Mouse (Mus musculus) kidney, postnatal 14 days (tissue): ENCODE measurements around the gene Xdh.
A peak's percentile ranks its signal among the peaks of the same experiment; 100 is the strongest.

Experiments
- DNase-seq: peaks from one replicate; pipeline ENCODE4 v3.0.0; 2022; ENCODE audit warnings: mixed read lengths

The Xdh gene

GRCm38 (mm10) chr17:73950062-73950735 lies at the start of gene Xdh:
Gene Xdh (minus strand): TSS chr17:73950196.
- peak; percentile 81 for DNase-seq

DNA sequence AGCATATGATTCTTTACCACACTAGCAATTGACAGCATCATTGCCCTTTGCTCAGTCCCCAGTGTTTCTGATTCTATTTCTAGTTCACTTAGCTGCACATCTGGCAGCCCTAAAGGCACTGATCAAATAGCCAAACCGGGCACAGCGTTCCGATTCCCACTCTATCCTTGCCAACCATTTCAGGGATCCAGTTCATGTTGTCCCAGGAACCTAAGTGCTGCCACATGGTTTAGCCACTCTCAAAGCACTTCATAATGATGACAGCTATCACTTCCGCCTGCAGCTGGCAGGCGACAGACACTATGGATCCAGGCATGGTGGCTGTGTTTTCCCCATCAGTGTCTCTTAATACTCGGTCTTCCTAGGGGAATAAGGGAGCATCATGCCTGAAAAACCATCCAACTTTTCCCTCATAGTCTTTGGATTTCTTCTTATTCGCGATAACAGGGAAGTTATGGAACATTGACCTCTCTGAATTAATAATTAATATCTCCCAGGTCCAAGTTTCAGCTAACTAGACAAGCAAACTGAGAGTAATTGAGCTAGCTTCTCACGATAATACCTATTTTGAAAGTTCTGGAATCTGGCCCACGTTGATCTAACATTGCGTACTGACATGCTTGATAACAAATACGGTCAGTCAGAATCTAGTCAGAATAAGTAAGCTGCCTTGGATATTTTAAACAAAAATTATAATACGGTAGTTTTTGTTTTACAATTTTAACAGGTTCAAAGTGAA lies 46.1 kb upstream of the Xdh start:
- DNase-seq: no peak

DNA sequence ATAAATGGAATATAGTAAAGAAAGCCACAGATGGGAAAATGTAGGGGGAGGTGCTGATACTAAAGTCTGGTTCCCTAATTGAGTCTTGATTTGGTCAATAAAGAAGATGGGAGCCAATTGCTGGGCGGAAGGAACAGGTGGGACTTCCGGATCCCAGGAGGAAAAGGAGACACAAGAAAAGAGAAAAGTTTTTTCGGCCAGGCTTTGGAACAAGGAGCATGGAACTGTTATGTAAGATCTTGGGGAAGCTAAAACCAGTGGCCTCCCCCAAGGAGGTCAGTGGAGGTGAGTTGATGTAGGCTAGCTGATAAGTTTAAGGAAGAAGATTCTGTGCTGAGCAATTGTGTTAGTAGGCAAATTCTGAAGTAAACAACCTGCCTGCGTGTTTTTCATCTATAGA lies 41.3 kb upstream of the Xdh start:
- DNase-seq: no peak

DNA sequence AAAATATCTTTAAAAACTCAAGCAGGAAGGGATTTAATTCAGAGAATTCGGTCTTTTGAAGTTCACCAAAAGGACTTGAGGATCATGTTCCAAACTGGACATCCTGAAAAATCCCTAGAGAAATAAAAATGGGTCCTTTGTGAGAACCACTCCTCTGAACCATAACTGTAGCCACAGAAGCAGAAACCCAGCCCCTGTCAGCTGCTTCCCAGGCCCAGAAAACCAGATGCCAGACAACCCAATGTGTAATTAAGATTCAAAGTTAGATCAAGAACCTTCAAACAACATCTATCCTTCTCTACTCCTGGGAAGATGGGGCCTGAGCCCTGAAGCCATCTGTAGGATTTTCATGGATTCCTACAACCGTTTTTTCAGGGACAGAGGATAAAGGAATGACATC lies 36.6 kb upstream of the Xdh start:
- DNase-seq: no peak

DNA sequence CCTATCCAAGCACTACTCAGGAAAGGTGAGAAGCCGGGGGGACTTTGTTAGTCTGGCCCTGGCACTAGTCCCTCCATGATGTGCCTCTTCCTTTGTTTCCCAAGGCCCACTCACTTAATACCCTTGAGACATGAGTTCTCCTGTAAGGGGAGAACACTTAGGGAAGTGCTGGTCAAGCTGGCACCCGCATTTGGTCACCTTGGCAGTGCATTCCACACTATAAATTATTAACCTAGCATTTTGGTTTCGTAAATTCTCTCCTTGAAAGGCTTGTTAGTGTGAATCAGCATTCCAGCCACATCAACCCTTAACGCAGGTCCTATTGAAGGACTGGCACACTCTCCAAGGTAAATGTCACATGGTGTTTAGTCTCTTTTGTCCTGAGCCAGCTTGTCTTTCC lies 35.9 kb upstream of the Xdh start:
- peak; percentile 63 for DNase-seq

GRCm38 (mm10) chr17:73984508-73984907 lies 34.5 kb upstream of the Xdh start:
- DNase-seq: peak; percentile 13

- DNase-seq: no peak
These were observed 32.9 kb upstream of the Xdh start for GRCm38 (mm10) chr17:73982871-73983270.

DNA sequence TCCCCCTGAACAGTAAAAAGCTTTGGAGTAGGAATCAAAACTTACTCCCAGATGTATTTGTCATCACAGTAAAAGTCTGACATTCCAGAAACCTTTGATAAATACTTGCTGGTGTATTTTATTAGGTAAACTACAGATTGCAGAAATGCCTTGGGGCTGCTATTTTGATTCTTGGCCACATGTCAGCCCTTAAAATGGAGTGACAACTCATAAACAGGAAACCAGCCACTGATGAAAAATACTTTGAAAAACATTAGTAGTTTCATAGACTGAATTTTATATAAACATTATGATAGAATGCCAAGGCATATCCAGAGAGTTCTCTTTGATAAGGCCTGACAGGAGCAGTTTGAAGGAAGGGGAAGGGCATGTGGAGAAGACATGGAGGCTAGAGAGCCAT lies 26.1 kb upstream of the Xdh start:
- DNase-seq: no peak

- no peak for DNase-seq
These were observed 22.7 kb upstream of the Xdh start for GRCm38 (mm10) chr17:73972648-73973047.

- no peak for DNase-seq
These were observed 21.3 kb upstream of the Xdh start for GRCm38 (mm10) chr17:73971291-73971690.

DNA sequence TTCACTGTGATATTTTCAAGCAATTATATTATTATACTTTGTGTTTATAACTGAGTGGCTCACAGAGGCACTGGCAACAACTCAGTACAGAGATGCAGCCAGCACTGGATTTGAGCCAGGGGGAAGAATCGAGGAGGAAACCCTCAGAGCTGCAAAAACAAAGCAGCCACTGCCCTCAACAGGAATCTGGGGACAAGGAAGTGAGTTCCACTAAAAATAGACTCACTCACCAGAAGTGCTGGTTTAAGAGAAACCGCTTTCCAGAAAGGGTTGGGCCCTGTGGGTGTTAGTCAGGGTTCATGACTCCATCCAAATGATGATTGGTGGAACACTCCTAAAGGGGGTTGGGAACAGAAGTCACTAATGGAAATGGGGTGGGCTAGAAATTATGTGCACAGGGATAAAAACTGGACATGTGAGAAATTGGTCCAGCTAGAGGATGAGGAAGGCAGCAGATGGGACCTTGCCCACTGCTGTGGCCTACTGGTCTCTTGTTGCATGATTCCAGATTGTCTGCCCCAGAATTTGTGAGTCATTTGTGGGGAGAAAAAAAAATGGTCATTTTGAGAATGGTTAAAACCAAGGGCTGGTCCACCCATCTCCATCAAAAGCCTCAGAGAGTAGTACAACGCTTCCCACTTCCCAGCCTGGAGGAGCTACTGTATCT lies 20.5 kb upstream of the Xdh start:
- DNase-seq: peak; percentile 80

DNA sequence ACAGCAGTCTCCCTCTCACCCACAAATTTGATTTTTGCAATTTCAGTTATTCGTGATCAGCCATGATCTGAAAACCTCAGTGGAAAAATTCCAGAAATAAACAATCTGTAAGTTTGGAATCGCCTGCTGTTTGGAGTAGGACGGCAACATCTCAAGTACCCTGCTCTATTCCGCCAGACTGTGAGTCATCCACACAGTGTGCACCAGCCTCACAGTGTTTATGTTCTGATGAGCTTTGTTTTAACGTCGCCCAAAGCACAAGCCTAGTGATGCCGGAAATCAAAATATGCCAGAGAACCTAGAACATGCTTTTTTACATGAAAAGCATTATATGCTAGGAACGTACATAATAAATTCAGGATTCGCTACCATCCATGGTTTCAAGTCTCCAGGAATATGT lies 14.9 kb upstream of the Xdh start:
- no peak for DNase-seq

GRCm38 (mm10) chr17:73962628-73963043 lies 12.6 kb upstream of the Xdh start:
- peak; percentile 68 for DNase-seq

DNA sequence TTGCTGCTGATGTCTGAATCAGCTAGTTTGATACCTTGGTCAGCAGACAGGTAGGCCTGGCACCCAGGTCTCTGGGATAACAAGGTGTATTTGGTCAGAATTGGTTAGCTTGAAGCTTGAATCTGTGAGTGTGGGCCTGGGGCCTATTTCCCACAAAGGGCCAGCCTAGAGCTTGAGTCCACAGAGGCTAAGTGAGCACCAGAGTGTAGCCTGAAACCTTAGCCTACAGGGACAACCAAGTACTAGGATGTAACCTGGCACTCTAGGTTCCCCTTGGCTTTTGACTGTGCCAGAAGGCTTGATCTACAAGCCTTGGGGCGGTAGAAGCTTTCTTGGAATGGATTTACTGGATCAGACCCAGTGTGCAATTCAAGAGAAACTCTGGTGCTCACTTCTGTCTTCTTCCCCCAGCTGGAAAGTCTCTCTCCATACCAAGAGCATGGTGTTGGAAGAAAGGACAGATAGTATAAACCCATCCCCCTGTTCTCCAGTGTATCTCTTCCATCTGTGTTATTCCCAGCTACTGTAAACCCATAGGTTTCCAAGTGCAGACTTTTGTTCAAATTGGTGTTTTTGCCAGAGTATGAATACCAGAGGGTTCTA lies 11.9 kb upstream of the Xdh start:
- no peak for DNase-seq

- DNase-seq: no peak
These were observed 10.7 kb upstream of the Xdh start for GRCm38 (mm10) chr17:73960745-73961144.

- DNase-seq: no peak
These were observed 2.1 kb upstream of the Xdh start for GRCm38 (mm10) chr17:73952103-73952521.

- DNase-seq: no peak
These were observed 974 bp upstream of the Xdh start for GRCm38 (mm10) chr17:73950970-73951369.

DNA sequence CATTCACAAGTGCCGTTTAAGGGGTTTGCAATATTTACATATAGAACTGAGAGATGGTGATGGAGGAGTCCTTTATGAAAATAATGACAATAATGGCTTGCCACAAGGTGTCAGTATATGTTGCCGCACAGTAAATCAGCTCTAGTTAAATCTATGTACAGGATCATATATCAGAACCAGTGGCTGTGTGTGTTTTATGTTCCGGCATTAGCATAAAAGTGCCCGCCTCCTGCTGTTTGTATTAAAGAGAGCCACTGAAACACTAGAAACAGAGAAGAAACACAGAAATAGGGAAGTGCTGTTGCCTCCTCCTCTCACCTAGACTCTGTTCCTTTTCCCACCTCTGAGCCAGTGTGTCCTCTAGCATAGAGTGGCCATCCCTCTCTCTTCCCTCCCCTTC lies 498 bp downstream of the Xdh start:
- peak; percentile 14 for DNase-seq

- no peak for DNase-seq
These were observed 1.2 kb downstream of the Xdh start for GRCm38 (mm10) chr17:73948801-73949200.

- peak; percentile 39 for DNase-seq
These were observed 2.0 kb downstream of the Xdh start for GRCm38 (mm10) chr17:73948039-73948438.

DNA sequence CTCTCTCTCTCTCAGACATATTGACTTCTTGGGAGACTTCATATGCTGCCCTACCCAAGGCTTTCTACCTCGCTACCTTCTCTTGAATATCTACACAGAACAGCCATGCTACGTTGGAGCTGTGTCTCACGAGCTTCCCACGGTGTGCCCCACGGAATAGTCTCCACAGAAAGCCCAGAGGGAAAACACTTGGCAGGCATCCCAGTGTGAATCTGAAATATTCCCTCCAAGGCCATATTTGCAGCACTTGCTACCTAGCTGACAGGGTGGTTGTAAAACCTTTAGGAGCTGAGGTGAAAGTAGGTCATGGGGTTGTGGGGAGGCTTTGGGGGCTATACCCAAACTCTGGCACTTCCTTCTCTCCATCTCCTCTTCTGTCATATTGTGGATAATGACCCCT lies 3.1 kb downstream of the Xdh start:
- no peak for DNase-seq

- no peak for DNase-seq
These were observed 5.3 kb downstream of the Xdh start for GRCm38 (mm10) chr17:73944661-73945060.

- peak; percentile 8 for DNase-seq
These were observed 7.6 kb downstream of the Xdh start for GRCm38 (mm10) chr17:73942268-73942962.
